Mouse (Mus musculus): ENCODE measurements around the gene Plch2. TPM values are rescaled to one million over a fixed set of nuclear protein-coding genes. Genes with fewer than 3 reads are reported as not detected.

Gene Plch2
- polyA plus RNA-seq, 1 experiment from 2014 or later: 4.6 TPM

GRCm38 (mm10) chr4:155016807-155017206 lies 39.8 kb downstream of the Plch2 start:
- no peak overlapping the region for H3K4me3 ChIP-seq (ENCODE audit: low read depth, low read length)
- H3K27me3 ChIP-seq (replicated peaks; ENCODE audit: insufficient read depth, low read length): no peaks in the 10 kb centered on the region
- no peaks in the 10 kb centered on the region for H3K9me3 ChIP-seq (ENCODE audit: low read length)
- no peak overlapping the region for H3K27ac ChIP-seq (ENCODE audit: low read length)
- ATAC-seq: no peak
- TF ChIP-seq CTCF (IDR thresholded peaks at IDR 0.05) (no peak), EP300 (IDR thresholded peaks at IDR 0.05) (no peak)
- H3K4me2 ChIP-seq (replicated peaks; ENCODE audit: low read depth, low read length): no peak overlapping the region
- no peak for DNase-seq (ENCODE audit: low spot score)
- no peaks in the 10 kb centered on the region for H3K36me3 ChIP-seq (ENCODE audit: insufficient read depth, low read length)
- no peak overlapping the region for H3K9ac ChIP-seq (replicated peaks; ENCODE audit: low read depth)
- 59% methylated on average over 11 of the region's 11 CpGs for WGBS
- H3K4me1 ChIP-seq (ENCODE audit: insufficient read depth, low read depth, low read length): 0 out of 2 replicates have a peak, but pooled peaks cover 4% of the 10 kb centered on the region

DNA sequence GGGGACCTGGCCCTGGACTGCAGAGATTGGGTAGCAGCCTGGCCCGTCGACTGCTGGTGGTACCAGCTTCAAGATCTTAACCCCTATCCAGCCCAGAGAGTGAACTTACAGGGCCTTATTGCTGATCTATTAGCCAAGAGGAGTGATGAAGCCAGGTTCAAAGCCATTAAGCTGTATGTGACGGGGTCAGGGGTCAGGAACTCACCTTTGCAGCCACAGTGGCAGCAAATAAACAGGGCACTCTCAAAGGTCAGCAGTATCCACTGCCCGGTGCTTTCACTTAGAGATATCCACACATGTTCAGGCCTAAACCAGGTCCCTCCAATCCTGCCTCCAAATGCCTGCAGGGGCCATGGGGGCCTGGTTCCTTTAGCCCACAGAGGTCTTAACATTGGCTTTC lies 41.0 kb downstream of the Plch2 start:
- no peaks in the 10 kb centered on the region for H3K9me3 ChIP-seq (ENCODE audit: low read length)
- no peak for ATAC-seq
- no peak overlapping the region for H3K9ac ChIP-seq (replicated peaks; ENCODE audit: low read depth)
- no peak overlapping the region for H3K4me2 ChIP-seq (replicated peaks; ENCODE audit: low read depth, low read length)
- no peak overlapping the region for H3K27ac ChIP-seq (ENCODE audit: low read length)
- no peaks in the 10 kb centered on the region for H3K36me3 ChIP-seq (ENCODE audit: insufficient read depth, low read length)
- H3K27me3 ChIP-seq (replicated peaks; ENCODE audit: insufficient read depth, low read length): no peaks in the 10 kb centered on the region
- H3K4me1 ChIP-seq (ENCODE audit: insufficient read depth, low read depth, low read length): 0 out of 2 replicates have a peak, but pooled peaks cover 4% of the 10 kb centered on the region
- no peak overlapping the region for H3K4me3 ChIP-seq (ENCODE audit: low read depth, low read length)
- no peak for TF ChIP-seq CTCF (IDR thresholded peaks at IDR 0.05)
- TF ChIP-seq EP300 (IDR thresholded peaks at IDR 0.05): no peak
- no peak for DNase-seq (ENCODE audit: low spot score)
- WGBS: 49% methylated on average over 4 of the region's 4 CpGs

DNA sequence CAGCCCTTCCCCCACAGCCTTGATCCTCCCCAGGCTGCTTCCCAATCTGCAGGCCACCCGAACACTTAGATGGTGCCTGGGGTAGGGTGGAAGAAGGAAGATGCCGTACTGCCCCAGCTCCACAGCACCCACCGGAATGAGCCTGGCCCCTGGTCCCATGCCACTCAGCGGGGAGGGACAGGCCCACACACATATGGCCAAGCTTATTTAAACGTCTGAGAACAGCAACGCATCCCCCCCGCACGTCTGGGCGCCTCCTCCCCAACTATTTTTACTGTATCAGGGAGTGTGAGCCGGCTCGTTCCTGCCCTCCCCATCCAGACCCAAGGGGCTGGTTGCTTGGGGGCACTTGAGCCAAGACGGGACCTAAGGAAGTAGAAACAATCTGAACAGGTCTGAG lies 41.8 kb downstream of the Plch2 start:
- Histone ChIP-seq H3K36me3 (ENCODE audit: insufficient read depth, low read length) (no peaks in the 10 kb centered on the region), H3K4me2 (replicated peaks; ENCODE audit: low read depth, low read length) (no peak overlapping the region), H3K27ac (ENCODE audit: low read length) (no peak overlapping the region), H3K27me3 (replicated peaks; ENCODE audit: insufficient read depth, low read length) (no peaks in the 10 kb centered on the region), H3K4me3 (ENCODE audit: low read depth, low read length) (no peak overlapping the region), H3K9ac (replicated peaks; ENCODE audit: low read depth) (no peak overlapping the region), H3K9me3 (ENCODE audit: low read length) (no peaks in the 10 kb centered on the region), H3K4me1 (ENCODE audit: insufficient read depth, low read depth, low read length) (0 out of 2 replicates have a peak, but pooled peaks cover 4% of the 10 kb centered on the region)
- WGBS: 66% methylated on average over 12 of the region's 12 CpGs
- TF ChIP-seq EP300 (IDR thresholded peaks at IDR 0.05): no peak
- TF ChIP-seq CTCF (IDR thresholded peaks at IDR 0.05): no peak
- DNase-seq (ENCODE audit: low spot score) (no peak), ATAC-seq (no peak)

DNA sequence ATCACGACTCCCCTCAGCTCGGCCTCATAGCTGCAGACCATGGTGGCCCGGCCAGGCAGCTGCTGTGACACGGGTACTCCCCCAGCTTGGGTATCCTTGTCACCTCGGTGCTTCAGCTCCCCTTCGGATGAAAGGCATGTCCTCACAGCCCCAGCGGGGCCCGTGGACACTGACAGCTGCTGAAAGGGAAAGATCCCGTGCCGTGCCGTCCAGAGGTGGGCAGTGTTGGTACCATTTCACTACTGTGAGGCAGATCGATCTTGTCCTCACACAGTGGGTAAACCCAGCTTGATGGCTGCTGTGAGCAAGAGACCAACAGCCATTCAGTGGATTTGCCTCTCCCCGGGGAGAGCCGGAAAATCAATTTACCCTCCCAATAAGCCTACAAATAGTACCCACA lies 42.3 kb downstream of the Plch2 start:
- no peak overlapping the region for H3K9ac ChIP-seq (replicated peaks; ENCODE audit: low read depth)
- H3K36me3 ChIP-seq (ENCODE audit: insufficient read depth, low read length): no peaks in the 10 kb centered on the region
- no peak overlapping the region for H3K4me2 ChIP-seq (replicated peaks; ENCODE audit: low read depth, low read length)
- ATAC-seq (no peak), DNase-seq (ENCODE audit: low spot score) (no peak)
- TF ChIP-seq EP300 (IDR thresholded peaks at IDR 0.05): no peak
- no peak for TF ChIP-seq CTCF (IDR thresholded peaks at IDR 0.05)
- H3K9me3 ChIP-seq (ENCODE audit: low read length): no peaks in the 10 kb centered on the region
- no peaks in the 10 kb centered on the region for H3K27me3 ChIP-seq (replicated peaks; ENCODE audit: insufficient read depth, low read length)
- H3K4me3 ChIP-seq (ENCODE audit: low read depth, low read length): no peak overlapping the region
- no peak overlapping the region for H3K27ac ChIP-seq (ENCODE audit: low read length)
- 0 out of 2 replicates have a peak, but pooled peaks cover 4% of the 10 kb centered on the region for H3K4me1 ChIP-seq (ENCODE audit: insufficient read depth, low read depth, low read length)
- WGBS: 50% methylated on average over 14 of the region's 14 CpGs

DNA sequence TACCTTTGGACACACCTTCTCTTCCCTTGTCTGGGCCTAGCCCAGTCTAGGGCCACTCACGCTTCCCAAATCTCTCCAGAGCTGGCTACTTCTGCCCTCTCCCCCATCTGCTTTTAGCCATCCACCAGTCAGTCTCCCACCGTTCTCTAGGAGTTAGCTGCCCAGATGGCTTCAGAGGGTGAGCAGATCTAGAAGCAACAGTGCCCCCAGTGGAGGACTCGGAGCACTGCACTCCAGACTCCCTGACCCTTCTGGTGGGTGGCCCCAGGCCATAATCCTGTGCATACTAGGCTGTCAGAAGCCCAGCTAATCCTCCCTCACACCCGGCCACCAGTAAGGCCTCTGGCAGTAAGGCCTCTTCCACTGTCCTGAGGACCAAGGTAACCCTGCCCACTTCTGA lies 43.8 kb downstream of the Plch2 start:
- Histone ChIP-seq H3K27ac (ENCODE audit: low read length) (no peak overlapping the region), H3K36me3 (ENCODE audit: insufficient read depth, low read length) (no peaks in the 10 kb centered on the region), H3K4me2 (replicated peaks; ENCODE audit: low read depth, low read length) (no peak overlapping the region), H3K9ac (replicated peaks; ENCODE audit: low read depth) (no peak overlapping the region), H3K4me3 (ENCODE audit: low read depth, low read length) (no peak overlapping the region), H3K27me3 (replicated peaks; ENCODE audit: insufficient read depth, low read length) (no peaks in the 10 kb centered on the region), H3K4me1 (ENCODE audit: insufficient read depth, low read depth, low read length) (no peaks in the 10 kb centered on the region), H3K9me3 (ENCODE audit: low read length) (no peaks in the 10 kb centered on the region)
- peak; percentile 76 for DNase-seq (ENCODE audit: low spot score)
- no peak for TF ChIP-seq EP300 (IDR thresholded peaks at IDR 0.05)
- peak; percentile 86 for TF ChIP-seq CTCF (IDR thresholded peaks at IDR 0.05)
- WGBS: 7% methylated on average over 4 of the region's 4 CpGs
- ATAC-seq: peak; percentile 56

DNA sequence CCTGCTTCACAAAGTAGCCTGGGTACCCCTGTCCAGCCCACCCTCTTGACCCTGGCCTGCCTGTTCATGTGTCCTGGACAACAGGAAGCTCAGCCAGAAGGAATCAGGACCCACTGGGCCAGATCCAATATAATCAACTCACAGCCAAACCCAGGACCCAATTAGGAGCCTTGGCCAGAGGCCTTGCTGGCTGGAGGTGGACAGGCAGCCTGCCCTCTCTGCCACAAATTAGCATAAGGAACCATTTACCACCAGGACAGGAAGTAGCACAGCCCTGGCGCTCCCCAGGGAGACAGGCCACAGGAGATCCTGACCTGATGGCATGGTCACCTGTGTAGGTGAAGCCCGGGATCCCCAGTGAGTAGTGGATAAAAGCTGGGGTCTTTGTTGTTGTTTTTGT lies 44.5 kb downstream of the Plch2 start:
- Histone ChIP-seq H3K27ac (ENCODE audit: low read length) (no peak overlapping the region), H3K4me3 (ENCODE audit: low read depth, low read length) (no peak overlapping the region), H3K36me3 (ENCODE audit: insufficient read depth, low read length) (no peaks in the 10 kb centered on the region), H3K9me3 (ENCODE audit: low read length) (no peaks in the 10 kb centered on the region), H3K9ac (replicated peaks; ENCODE audit: low read depth) (no peak overlapping the region), H3K4me2 (replicated peaks; ENCODE audit: low read depth, low read length) (no peak overlapping the region), H3K27me3 (replicated peaks; ENCODE audit: insufficient read depth, low read length) (no peaks in the 10 kb centered on the region), H3K4me1 (ENCODE audit: insufficient read depth, low read depth, low read length) (no peaks in the 10 kb centered on the region)
- no peak for DNase-seq (ENCODE audit: low spot score)
- no peak for TF ChIP-seq EP300 (IDR thresholded peaks at IDR 0.05)
- TF ChIP-seq CTCF (IDR thresholded peaks at IDR 0.05): no peak
- 83% methylated on average over 2 of the region's 2 CpGs for WGBS
- ATAC-seq: no peak

Measured in lung, postnatal 0 days (tissue).